Mouse (Mus musculus): ENCODE results near the gene Ccl22. TPM values are rescaled to one million over a fixed set of nuclear protein-coding genes. Genes with fewer than 3 reads are reported as not detected.

Gene Ccl22
- polyA plus RNA-seq, 1 experiment from 2014 or later, result not detected

GRCm38 (mm10) chr8:94716841-94717240 is 28.5 kb upstream of the Ccl22 start:
- Histone ChIP-seq H3K9ac (ENCODE audit: low read length) (no peak overlapping the region), H3K9me3 (ENCODE audit: control insufficient read depth, low read length) (no peaks in the 10 kb centered on the region), H3K27ac (ENCODE audit: low read depth, low read length) (no peak overlapping the region), H3K27me3 (ENCODE audit: control insufficient read depth, insufficient read depth, low read length) (no peaks in the 10 kb centered on the region), H3K4me3 (ENCODE audit: low read depth, low read length) (no peak overlapping the region), H3K4me1 (replicated peaks; ENCODE audit: control insufficient read depth, insufficient read depth, low read length) (no peaks in the 10 kb centered on the region), H3K36me3 (ENCODE audit: control insufficient read depth, insufficient read depth, low read length) (no peaks in the 10 kb centered on the region), H3K4me2 (ENCODE audit: low read depth, low read length, severe bottlenecking) (no peak overlapping the region)
- DNase-seq (ENCODE audit: low spot score) (no peak), ATAC-seq (replicated peaks; ENCODE audit: low FRiP score) (no peak)
- WGBS, result 94% methylated on average over 1 of the region's 1 CpGs

GRCm38 (mm10) chr8:94725998-94726397 is 19.4 kb upstream of the Ccl22 start:
- Histone ChIP-seq H3K4me3 (ENCODE audit: low read depth, low read length) (no peak overlapping the region), H3K27ac (ENCODE audit: low read depth, low read length) (no peak overlapping the region), H3K27me3 (ENCODE audit: control insufficient read depth, insufficient read depth, low read length) (no peaks in the 10 kb centered on the region), H3K36me3 (ENCODE audit: control insufficient read depth, insufficient read depth, low read length) (no peaks in the 10 kb centered on the region), H3K9ac (ENCODE audit: low read length) (no peak overlapping the region), H3K9me3 (ENCODE audit: control insufficient read depth, low read length) (no peaks in the 10 kb centered on the region), H3K4me1 (replicated peaks; ENCODE audit: control insufficient read depth, insufficient read depth, low read length) (no peaks in the 10 kb centered on the region), H3K4me2 (ENCODE audit: low read depth, low read length, severe bottlenecking) (no peak overlapping the region)
- WGBS, result 89% methylated on average over 5 of the region's 5 CpGs
- ATAC-seq (replicated peaks; ENCODE audit: low FRiP score), result no peak
- no peak for DNase-seq (ENCODE audit: low spot score)

- no peak overlapping the region for H3K27ac ChIP-seq (ENCODE audit: low read depth, low read length)
- no peak overlapping the region for H3K4me2 ChIP-seq (ENCODE audit: low read depth, low read length, severe bottlenecking)
- no peaks in the 10 kb centered on the region for H3K4me1 ChIP-seq (replicated peaks; ENCODE audit: control insufficient read depth, insufficient read depth, low read length)
- no peaks in the 10 kb centered on the region for H3K36me3 ChIP-seq (ENCODE audit: control insufficient read depth, insufficient read depth, low read length)
- WGBS, result 75% methylated on average over 4 of the region's 4 CpGs
- DNase-seq (ENCODE audit: low spot score), result peak; percentile 21
- no peak overlapping the region for H3K4me3 ChIP-seq (ENCODE audit: low read depth, low read length)
- no peaks in the 10 kb centered on the region for H3K27me3 ChIP-seq (ENCODE audit: control insufficient read depth, insufficient read depth, low read length)
- no peaks in the 10 kb centered on the region for H3K9me3 ChIP-seq (ENCODE audit: control insufficient read depth, low read length)
- no peak overlapping the region for H3K9ac ChIP-seq (ENCODE audit: low read length)
- ATAC-seq (replicated peaks; ENCODE audit: low FRiP score), result no peak
Observed at GRCm38 (mm10) chr8:94729301-94729700, 16.1 kb upstream of the Ccl22 start.

DNA sequence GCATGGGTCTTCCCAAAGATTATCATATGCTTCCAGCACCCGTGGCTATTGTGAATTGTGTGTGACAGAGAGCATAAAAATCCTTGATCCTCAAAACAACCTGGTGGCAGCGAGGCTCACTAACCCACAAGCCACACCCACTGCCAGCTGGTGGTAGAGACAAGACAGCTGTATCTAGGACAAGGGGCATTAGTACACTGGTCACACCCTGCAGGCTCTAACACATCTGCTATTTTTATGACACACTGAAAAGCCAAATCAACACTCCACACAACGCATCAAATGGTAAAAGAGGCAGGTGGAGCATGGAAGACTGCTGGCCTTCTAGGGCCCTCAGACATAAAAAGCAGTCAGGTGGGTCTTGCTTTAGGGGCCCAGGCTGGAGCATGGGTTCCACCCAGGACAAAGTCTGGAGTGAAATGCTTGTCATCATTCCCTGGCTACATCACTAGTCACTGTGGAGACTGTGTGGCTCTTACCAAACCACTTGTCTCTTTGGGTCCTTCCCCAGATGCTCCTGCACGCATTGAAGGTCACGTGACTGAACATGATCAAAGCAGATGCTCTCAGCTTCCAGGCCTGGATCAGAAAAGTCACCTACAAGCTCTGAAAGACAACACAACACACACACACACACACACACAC is 11.4 kb upstream of the Ccl22 start:
- DNase-seq (ENCODE audit: low spot score) (peak; percentile 50), ATAC-seq (replicated peaks; ENCODE audit: low FRiP score) (no peak)
- Histone ChIP-seq H3K36me3 (ENCODE audit: control insufficient read depth, insufficient read depth, low read length) (no peaks in the 10 kb centered on the region), H3K9me3 (ENCODE audit: control insufficient read depth, low read length) (no peaks in the 10 kb centered on the region), H3K27ac (ENCODE audit: low read depth, low read length) (no peak overlapping the region), H3K4me1 (replicated peaks; ENCODE audit: control insufficient read depth, insufficient read depth, low read length) (no peaks in the 10 kb centered on the region), H3K4me2 (ENCODE audit: low read depth, low read length, severe bottlenecking) (no peak overlapping the region), H3K9ac (ENCODE audit: low read length) (no peak overlapping the region), H3K4me3 (ENCODE audit: low read depth, low read length) (no peak overlapping the region), H3K27me3 (ENCODE audit: control insufficient read depth, insufficient read depth, low read length) (no peaks in the 10 kb centered on the region)
- WGBS, result 72% methylated on average over 5 of the region's 5 CpGs

DNA sequence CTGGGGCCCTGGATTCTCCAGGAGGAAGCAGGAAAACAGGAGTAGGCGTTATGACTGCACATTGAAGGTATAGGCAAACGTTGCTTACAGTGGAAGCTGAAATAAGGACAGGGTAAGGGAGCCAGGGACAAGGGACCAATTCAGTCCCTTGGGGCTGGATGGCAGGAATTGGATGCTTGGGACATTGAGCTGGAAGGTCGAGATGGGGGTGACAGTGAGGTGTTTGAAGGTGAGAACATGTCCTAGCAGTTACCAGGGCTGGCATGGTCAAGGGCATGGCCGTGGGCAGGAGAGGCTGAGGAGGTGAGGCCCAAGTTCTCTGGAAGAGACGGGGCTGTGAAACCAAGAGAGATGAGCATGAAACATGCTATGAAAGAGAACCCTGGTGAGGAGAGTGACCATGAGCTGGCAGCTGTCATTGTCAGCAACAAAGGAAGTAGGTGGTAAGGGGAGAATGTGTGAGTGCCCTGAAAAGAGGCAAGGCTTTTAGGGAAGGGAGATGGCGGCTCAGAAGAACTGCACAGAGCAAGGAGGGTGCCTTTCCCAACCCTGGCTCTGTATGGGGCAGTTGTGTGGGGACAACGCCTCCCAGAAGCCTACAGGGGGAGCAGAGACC is 10.5 kb upstream of the Ccl22 start:
- Histone ChIP-seq H3K27me3 (ENCODE audit: control insufficient read depth, insufficient read depth, low read length) (no peaks in the 10 kb centered on the region), H3K4me2 (ENCODE audit: low read depth, low read length, severe bottlenecking) (no peak overlapping the region), H3K4me1 (replicated peaks; ENCODE audit: control insufficient read depth, insufficient read depth, low read length) (no peaks in the 10 kb centered on the region), H3K36me3 (ENCODE audit: control insufficient read depth, insufficient read depth, low read length) (no peaks in the 10 kb centered on the region), H3K9ac (ENCODE audit: low read length) (no peak overlapping the region), H3K27ac (ENCODE audit: low read depth, low read length) (no peak overlapping the region), H3K4me3 (ENCODE audit: low read depth, low read length) (no peak overlapping the region), H3K9me3 (ENCODE audit: control insufficient read depth, low read length) (no peaks in the 10 kb centered on the region)
- ATAC-seq (replicated peaks; ENCODE audit: low FRiP score) (no peak), DNase-seq (ENCODE audit: low spot score) (peak; percentile 20)
- 84% methylated on average over 7 of the region's 7 CpGs for WGBS

DNA sequence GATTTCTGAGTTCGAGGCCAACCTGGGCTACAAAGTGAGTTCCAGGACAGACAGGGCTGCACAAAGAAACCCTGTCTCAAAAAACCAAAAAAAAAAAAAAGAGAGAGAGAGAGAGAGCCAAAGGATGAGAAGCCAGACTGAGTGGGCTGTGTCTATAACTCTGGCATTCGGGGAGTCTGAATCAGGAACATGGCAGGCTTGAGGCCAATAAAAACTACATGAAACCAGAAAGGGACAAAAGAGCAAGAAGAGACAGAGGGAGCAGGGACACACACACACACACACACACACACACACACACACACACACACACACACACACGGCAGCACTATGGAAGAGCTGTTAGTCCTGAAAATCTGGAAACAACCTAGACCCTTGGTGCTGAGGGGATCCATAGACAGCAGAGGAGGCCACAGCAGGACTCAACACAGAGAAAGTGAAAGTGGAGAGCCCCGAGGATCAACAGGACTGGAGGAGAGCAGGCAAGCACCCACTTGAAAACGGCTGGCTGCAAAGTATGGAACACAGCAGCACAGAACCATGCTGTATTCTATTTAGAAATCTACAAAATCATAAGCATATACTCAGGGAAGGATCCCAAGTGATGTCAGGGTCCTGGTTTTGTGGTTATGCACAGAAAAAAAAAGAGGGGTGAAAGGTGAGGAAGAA is 9.8 kb upstream of the Ccl22 start:
- no peak overlapping the region for H3K27ac ChIP-seq (ENCODE audit: low read depth, low read length)
- H3K36me3 ChIP-seq (ENCODE audit: control insufficient read depth, insufficient read depth, low read length), result no peaks in the 10 kb centered on the region
- peak; percentile 41 for DNase-seq (ENCODE audit: low spot score)
- ATAC-seq (replicated peaks; ENCODE audit: low FRiP score), result no peak
- no peak overlapping the region for H3K4me2 ChIP-seq (ENCODE audit: low read depth, low read length, severe bottlenecking)
- H3K4me3 ChIP-seq (ENCODE audit: low read depth, low read length), result no peak overlapping the region
- no peaks in the 10 kb centered on the region for H3K9me3 ChIP-seq (ENCODE audit: control insufficient read depth, low read length)
- no peaks in the 10 kb centered on the region for H3K4me1 ChIP-seq (replicated peaks; ENCODE audit: control insufficient read depth, insufficient read depth, low read length)
- H3K9ac ChIP-seq (ENCODE audit: low read length), result no peak overlapping the region
- no peaks in the 10 kb centered on the region for H3K27me3 ChIP-seq (ENCODE audit: control insufficient read depth, insufficient read depth, low read length)
- 78% methylated on average over 5 of the region's 5 CpGs for WGBS

GRCm38 (mm10) chr8:94739829-94740228 is 5.6 kb upstream of the Ccl22 start:
- H3K9me3 ChIP-seq (ENCODE audit: control insufficient read depth, low read length), result no peaks in the 10 kb centered on the region
- H3K9ac ChIP-seq (ENCODE audit: low read length), result no peak overlapping the region
- no peaks in the 10 kb centered on the region for H3K4me1 ChIP-seq (replicated peaks; ENCODE audit: control insufficient read depth, insufficient read depth, low read length)
- H3K4me3 ChIP-seq (ENCODE audit: low read depth, low read length), result no peak overlapping the region
- 91% methylated on average over 6 of the region's 6 CpGs for WGBS
- H3K27me3 ChIP-seq (ENCODE audit: control insufficient read depth, insufficient read depth, low read length), result no peaks in the 10 kb centered on the region
- H3K27ac ChIP-seq (ENCODE audit: low read depth, low read length), result no peak overlapping the region
- ATAC-seq (replicated peaks; ENCODE audit: low FRiP score) (no peak), DNase-seq (ENCODE audit: low spot score) (no peak)
- no peaks in the 10 kb centered on the region for H3K36me3 ChIP-seq (ENCODE audit: control insufficient read depth, insufficient read depth, low read length)
- no peak overlapping the region for H3K4me2 ChIP-seq (ENCODE audit: low read depth, low read length, severe bottlenecking)

GRCm38 (mm10) chr8:94740591-94740990 is 4.8 kb upstream of the Ccl22 start:
- no peak overlapping the region for H3K4me2 ChIP-seq (ENCODE audit: low read depth, low read length, severe bottlenecking)
- H3K36me3 ChIP-seq (ENCODE audit: control insufficient read depth, insufficient read depth, low read length), result no peaks in the 10 kb centered on the region
- no peaks in the 10 kb centered on the region for H3K9me3 ChIP-seq (ENCODE audit: control insufficient read depth, low read length)
- WGBS, result 87% methylated on average over 3 of the region's 3 CpGs
- no peak overlapping the region for H3K9ac ChIP-seq (ENCODE audit: low read length)
- no peak overlapping the region for H3K4me3 ChIP-seq (ENCODE audit: low read depth, low read length)
- no peak for DNase-seq (ENCODE audit: low spot score)
- H3K27ac ChIP-seq (ENCODE audit: low read depth, low read length), result no peak overlapping the region
- no peaks in the 10 kb centered on the region for H3K4me1 ChIP-seq (replicated peaks; ENCODE audit: control insufficient read depth, insufficient read depth, low read length)
- no peaks in the 10 kb centered on the region for H3K27me3 ChIP-seq (ENCODE audit: control insufficient read depth, insufficient read depth, low read length)
- no peak for ATAC-seq (replicated peaks; ENCODE audit: low FRiP score)

Measured in forebrain, embryonic 11.5 days (tissue).